Mouse (Mus musculus): ENCODE measurements around the gene Gdf15.
A peak's percentile ranks its signal among the peaks of the same experiment; 100 is the strongest.

- TF ChIP-seq POLR2A (IDR thresholded peaks at IDR 0.05; ENCODE audit: control insufficient read depth, extremely low read depth, insufficient read depth, low read length, poor library complexity) (peak; percentile 33; the same call in 1 of the 2 replicates), CTCF (IDR thresholded peaks at IDR 0.05; ENCODE audit: borderline replicate concordance, control insufficient read depth, extremely low read depth, insufficient read depth, low read length, poor library complexity) (0 out of 2 replicates have a peak, but pooled peaks have one; percentile 28)
Observed at GRCm38 (mm10) chr8:70593961-70594609, 38.2 kb downstream of the Gdf15 start, which contains the start of gene Isyna1.

All from thymus, adult 2 months (tissue).